Mouse (Mus musculus) intestine, postnatal 0 days (tissue): ENCODE measurements around the gene Rsph9. TPM values are rescaled to one million over a fixed set of nuclear protein-coding genes. Genes with fewer than 3 reads are reported as not detected.
A peak's percentile ranks its signal among the peaks of the same experiment; 100 is the strongest.

Experiments
- ATAC-seq: fragments of 200-750 bp; cut with Nextera tagmentation; 2 replicates; pipeline ENCODE4 v1.8.0; 2017; ENCODE audit warnings: mild to moderate bottlenecking, moderate TSS enrichment, moderate library complexity
- H3K27ac ChIP-seq: fragments of 300-500 bp; sonication (generic); 2 replicates; pipeline ENCODE4 v1.5.1; 2014; ENCODE audit warnings: mild to moderate bottlenecking, low read depth, low read length, moderate library complexity
- H3K27me3 ChIP-seq: fragments of 300-500 bp; sonication (generic); replicated peaks from 2 replicates; pipeline ENCODE4 v1.6.1; 2014; ENCODE audit warnings: low read length, mixed read lengths; ENCODE audit not compliant: control insufficient read depth, insufficient read depth
- H3K36me3 ChIP-seq: fragments of 300-500 bp; sonication (generic); 2 replicates; pipeline ENCODE4 v1.6.1; 2014; ENCODE audit warnings: mild to moderate bottlenecking, moderate library complexity; ENCODE audit not compliant: control insufficient read depth, insufficient read depth
- H3K4me1 ChIP-seq: fragments of 300-500 bp; sonication (generic); replicated peaks from 2 replicates; pipeline ENCODE4 v1.6.1; 2014; ENCODE audit warnings: antibody characterized with exemption, low read length, mixed read lengths; ENCODE audit not compliant: control insufficient read depth, insufficient read depth
- H3K4me2 ChIP-seq: fragments of 300-500 bp; sonication (generic); replicated peaks from 2 replicates; pipeline ENCODE4 v1.6.1; 2014; ENCODE audit warnings: low read depth, mild to moderate bottlenecking, moderate library complexity
- H3K4me3 ChIP-seq: fragments of 300-500 bp; sonication (generic); 2 replicates; pipeline ENCODE4 v1.5.1; 2014; ENCODE audit warnings: low read depth, low read length
- H3K9ac ChIP-seq: fragments of 300-500 bp; sonication (generic); 2 replicates; pipeline ENCODE4 v1.6.1; 2014; ENCODE audit warnings: mild to moderate bottlenecking, low read depth, low read length
- H3K9me3 ChIP-seq: fragments of 300-500 bp; sonication (generic); 2 replicates; pipeline ENCODE4 v1.6.1; 2016; ENCODE audit warnings: mixed run types; ENCODE audit not compliant: control insufficient read depth
- CTCF ChIP-seq: sonication (generic); IDR thresholded peaks from 2 replicates; pipeline ENCODE4 v1.5.1; 2016; ENCODE audit warnings: low read depth, mild to moderate bottlenecking, control low read depth, antibody characterized with exemption, moderate library complexity
- WGBS: fragments of 180-500 bp; shearing (Covaris S2); extraction: QIAGEN DNeasy Blood & Tissue Kit; methylation state at CpG from one replicate; pipeline ENCODE4 v1.1.7; 2014; 5-methylcytosine and 5-hydroxymethylcytosine counted together
- polyA plus RNA-seq: library from polyadenylated mRNA; unstranded; fragments of >200 nt; fragmentation: Nextera tagmentation; extraction: Ambion mirVana; gene quantifications from 2 replicates; pipeline ENCODE4 v1.2.1, GENCODE M21; 2015

The Rsph9 gene
- polyA plus RNA-seq, 1 experiment from 2014 or later, result 5.1 TPM

- ATAC-seq, result peak; percentile 65
- 0 out of 2 replicates have a peak, but pooled peaks cover 11% of the 10 kb centered on the region for H3K4me1 ChIP-seq
- H3K9me3 ChIP-seq, result no peaks in the 10 kb centered on the region
- H3K36me3 ChIP-seq, result no peaks in the 10 kb centered on the region
- no peaks in the 10 kb centered on the region for H3K27me3 ChIP-seq
- no peak for TF ChIP-seq CTCF
- no peak overlapping the region for H3K4me3 ChIP-seq
- H3K4me2 ChIP-seq, result no peak overlapping the region
- 56% methylated on average over 5 of the region's 5 CpGs for WGBS
- no peak overlapping the region for H3K27ac ChIP-seq
- H3K9ac ChIP-seq, result no peak overlapping the region
Observed at GRCm38 (mm10) chr17:46075551-46076259, 68.3 kb downstream of the Rsph9 start.

GRCm38 (mm10) chr17:46075116-46075485 is 68.9 kb downstream of the Rsph9 start:
- H3K9me3 ChIP-seq, result no peaks in the 10 kb centered on the region
- 0 out of 2 replicates have a peak, but pooled peaks cover 11% of the 10 kb centered on the region for H3K4me1 ChIP-seq
- no peak overlapping the region for H3K4me2 ChIP-seq
- WGBS, result 62% methylated on average over 3 of the region's 3 CpGs
- H3K4me3 ChIP-seq, result no peak overlapping the region
- TF ChIP-seq CTCF, result peak; percentile 71
- no peaks in the 10 kb centered on the region for H3K36me3 ChIP-seq
- ATAC-seq, result peak; percentile 9; the same call in 1 of the 2 replicates
- H3K9ac ChIP-seq, result no peak overlapping the region
- H3K27ac ChIP-seq, result no peak overlapping the region
- no peaks in the 10 kb centered on the region for H3K27me3 ChIP-seq

GRCm38 (mm10) chr17:46074398-46075115 is 69.5 kb downstream of the Rsph9 start:
- 0 out of 2 replicates have a peak, but pooled peaks cover 11% of the 10 kb centered on the region for H3K4me1 ChIP-seq
- H3K27me3 ChIP-seq, result no peaks in the 10 kb centered on the region
- H3K4me3 ChIP-seq, result peak overlapping the region; percentile 2; the same call in 1 of the 2 replicates
- H3K9me3 ChIP-seq, result no peaks in the 10 kb centered on the region
- H3K4me2 ChIP-seq, result peak overlapping the region; percentile 65
- no peak overlapping the region; the same call in 1 of the 2 replicates for H3K9ac ChIP-seq
- H3K27ac ChIP-seq, result no peak overlapping the region
- no peak for TF ChIP-seq CTCF
- 35% methylated on average over 7 of the region's 7 CpGs for WGBS
- no peak for ATAC-seq
- H3K36me3 ChIP-seq, result no peaks in the 10 kb centered on the region

GRCm38 (mm10) chr17:46073730-46074301 is 70.2 kb downstream of the Rsph9 start:
- 5% methylated on average over 23 of the region's 23 CpGs for WGBS
- Histone ChIP-seq H3K9ac (no peak overlapping the region; the same call in 1 of the 2 replicates), H3K36me3 (no peaks in the 10 kb centered on the region), H3K4me3 (peak overlapping the region; percentile 2; the same call in 1 of the 2 replicates), H3K27ac (no peak overlapping the region), H3K27me3 (no peaks in the 10 kb centered on the region), H3K4me2 (peak overlapping the region; percentile 65), H3K4me1 (0 out of 2 replicates have a peak, but pooled peaks cover 11% of the 10 kb centered on the region), H3K9me3 (no peaks in the 10 kb centered on the region)
- peak; percentile 84 for ATAC-seq
- TF ChIP-seq CTCF, result no peak

Other genes with a start within 250 kb of the Rsph9 start
- gene Vegfa, start 111.8 kb downstream of the Rsph9 start, polyA plus RNA-seq, result 5.9 and 8.2 TPM in 2 replicates
- 121 TPM in 2 replicates for gene Mrps18a, start 33.2 kb downstream of the Rsph9 start, polyA plus RNA-seq
- 38.1 and 40.2 TPM in 2 replicates for gene Mad2l1bp, start 9.3 kb upstream of the Rsph9 start, polyA plus RNA-seq
- gene Gtpbp2, start 16.8 kb upstream of the Rsph9 start, polyA plus RNA-seq, result 22.2 and 28.3 TPM in 2 replicates
- 4.7 and 5.7 TPM in 2 replicates for gene Polh, start 58.4 kb upstream of the Rsph9 start, polyA plus RNA-seq
- gene Xpo5, start 58.6 kb upstream of the Rsph9 start, polyA plus RNA-seq, result 7.7 and 8.2 TPM in 2 replicates
- 32.1 and 32.3 TPM in 2 replicates for gene Polr1c, start 103.8 kb upstream of the Rsph9 start, polyA plus RNA-seq
- 111 and 119 TPM in 2 replicates for gene Yipf3, start 103.9 kb upstream of the Rsph9 start, polyA plus RNA-seq
- 0.42 and 0.44 TPM in 2 replicates for gene Lrrc73, start 109.3 kb upstream of the Rsph9 start, polyA plus RNA-seq
- 29.3 and 34.6 TPM in 2 replicates for gene Tjap1, start 138.8 kb upstream of the Rsph9 start, polyA plus RNA-seq
- gene Dlk2, start 153.2 kb upstream of the Rsph9 start, polyA plus RNA-seq, result 0.33 and 0.42 TPM in 2 replicates
- gene Abcc10, start 184.1 kb upstream of the Rsph9 start, polyA plus RNA-seq, result 5.4 and 6.2 TPM in 2 replicates
- gene Zfp318, start 239.5 kb upstream of the Rsph9 start, polyA plus RNA-seq, result 2.2 and 3.8 TPM in 2 replicates